Mouse (Mus musculus) kidney, adult 18-20 months (tissue): ENCODE data around the gene Gpx3.
"Not testable (repeated sequence)": the region's sequence is repeated elsewhere in the genome, so short reads cannot be mapped to it uniquely, and the experiment has no call there.

Experiments used
- DNase-seq: peaks from one replicate; pipeline ENCODE4 v3.0.0; 2021

Gene Gpx3

DNA sequence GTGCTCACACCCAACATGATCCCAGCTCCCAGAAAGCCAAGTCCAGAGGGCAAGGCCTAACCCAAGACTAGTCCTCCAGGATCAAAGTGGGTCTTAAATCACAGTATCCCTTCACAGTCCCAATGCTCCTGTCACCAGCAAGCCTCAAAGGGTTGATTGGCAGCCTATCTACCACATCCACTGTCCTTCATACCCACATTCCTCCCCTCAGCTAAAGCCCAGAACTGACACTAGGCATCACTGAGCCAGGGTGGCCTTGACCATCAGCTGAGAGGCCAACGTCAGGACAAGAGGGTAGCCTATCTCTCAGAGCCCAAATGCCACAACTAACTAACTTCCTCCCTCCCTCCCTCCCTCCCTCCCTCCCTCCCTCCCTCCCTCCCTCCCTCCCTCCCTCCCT, 47.5 kb downstream of the Gpx3 start:
- no peak for DNase-seq

DNA sequence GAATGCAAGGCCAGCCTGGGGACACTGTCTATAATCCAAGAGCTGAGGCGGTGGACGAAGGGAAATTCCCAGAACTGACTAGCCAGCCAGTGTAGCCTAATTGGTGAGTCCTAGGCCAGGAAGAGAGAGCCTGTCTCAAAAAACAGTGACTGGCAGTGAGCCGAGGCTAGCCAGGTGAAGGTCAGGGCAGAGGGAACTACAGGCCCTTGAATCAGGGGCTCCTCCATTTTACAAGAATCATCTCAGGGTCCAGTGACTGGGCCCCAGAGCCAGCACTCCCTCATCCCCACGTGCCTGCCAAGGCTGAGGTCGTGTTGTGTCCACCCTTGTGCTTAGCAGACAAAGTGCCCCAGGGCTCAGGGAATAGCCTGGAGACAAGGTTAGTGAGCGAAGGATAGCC, 48.4 kb downstream of the Gpx3 start:
- DNase-seq: no peak

DNA sequence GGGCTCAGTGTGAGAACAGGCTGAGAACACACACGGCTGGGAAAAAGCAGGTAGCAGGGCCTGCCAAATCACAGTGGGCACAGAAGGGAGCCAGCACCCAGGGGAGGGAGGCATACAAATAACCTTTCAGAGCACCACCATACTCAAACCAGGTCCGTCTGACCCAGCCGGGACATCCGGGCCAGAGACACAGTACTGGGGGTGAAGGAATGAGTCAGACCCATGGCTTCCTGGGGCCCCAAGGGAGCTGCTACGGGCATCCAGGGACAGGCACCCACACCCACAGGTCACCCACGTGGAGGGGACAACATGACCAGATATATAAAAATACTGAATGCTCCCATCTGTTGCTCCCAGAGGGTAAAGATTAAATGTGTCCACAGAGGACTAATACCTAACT, 50.4 kb downstream of the Gpx3 start:
- DNase-seq: no peak

DNA sequence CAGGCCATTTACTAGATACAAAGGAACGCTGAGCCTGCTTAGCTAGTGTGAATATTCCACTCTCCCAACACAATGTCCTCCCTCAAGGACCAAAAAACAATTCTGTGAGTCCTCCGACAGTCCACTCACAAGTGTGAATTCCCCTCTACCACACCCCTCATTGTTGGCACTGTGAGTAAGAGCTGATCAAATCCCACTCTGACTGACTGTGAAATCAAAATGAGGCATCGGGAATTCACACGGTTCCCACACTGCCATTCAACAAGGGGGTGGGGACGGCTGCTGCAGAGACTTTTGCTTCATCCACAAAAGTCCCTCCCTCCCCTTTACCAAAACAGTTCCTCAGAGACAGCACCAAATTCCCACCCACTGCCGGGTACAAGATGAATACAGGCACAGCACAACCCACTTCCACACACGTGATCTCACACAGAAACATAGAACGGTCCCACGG, 51.8 kb downstream of the Gpx3 start:
- DNase-seq: no peak

DNA sequence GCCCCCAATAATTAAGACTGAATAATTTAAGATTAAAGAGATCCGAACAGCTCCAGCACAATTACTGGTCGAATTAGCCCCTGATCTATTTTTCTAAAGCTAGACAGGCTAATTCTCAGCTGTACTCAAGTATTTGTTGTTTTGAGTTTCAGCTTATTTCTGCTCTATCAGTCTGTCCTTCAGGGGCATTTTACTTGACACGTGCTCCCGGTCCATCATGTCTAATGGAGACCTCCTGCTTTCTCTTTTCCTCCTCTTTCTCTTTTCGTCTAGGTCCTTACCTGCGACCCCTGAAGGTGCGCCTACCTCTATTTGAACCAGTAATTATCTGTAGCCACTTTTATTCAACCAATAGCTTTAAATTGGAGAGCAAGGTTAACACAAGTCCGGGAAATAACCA, 52.5 kb downstream of the Gpx3 start:
- no peak for DNase-seq

DNA sequence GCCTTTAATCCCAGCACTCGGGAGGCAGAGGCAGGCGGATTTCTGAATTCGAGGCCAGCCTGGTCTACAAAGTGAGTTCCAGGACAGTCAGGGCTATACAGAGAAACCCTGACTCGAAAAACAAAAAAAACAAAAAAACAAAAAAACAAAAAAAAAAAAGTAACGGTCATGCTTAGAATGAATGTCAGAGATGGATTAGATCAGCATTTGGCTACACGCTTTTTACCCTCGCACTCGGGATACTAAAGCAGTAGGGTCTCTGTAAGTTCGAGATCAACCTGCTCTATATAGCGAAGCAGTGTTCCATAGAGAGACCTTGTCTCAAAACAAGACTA, 53.1 kb downstream of the Gpx3 start:
- DNase-seq: not testable (repeated sequence)

DNA sequence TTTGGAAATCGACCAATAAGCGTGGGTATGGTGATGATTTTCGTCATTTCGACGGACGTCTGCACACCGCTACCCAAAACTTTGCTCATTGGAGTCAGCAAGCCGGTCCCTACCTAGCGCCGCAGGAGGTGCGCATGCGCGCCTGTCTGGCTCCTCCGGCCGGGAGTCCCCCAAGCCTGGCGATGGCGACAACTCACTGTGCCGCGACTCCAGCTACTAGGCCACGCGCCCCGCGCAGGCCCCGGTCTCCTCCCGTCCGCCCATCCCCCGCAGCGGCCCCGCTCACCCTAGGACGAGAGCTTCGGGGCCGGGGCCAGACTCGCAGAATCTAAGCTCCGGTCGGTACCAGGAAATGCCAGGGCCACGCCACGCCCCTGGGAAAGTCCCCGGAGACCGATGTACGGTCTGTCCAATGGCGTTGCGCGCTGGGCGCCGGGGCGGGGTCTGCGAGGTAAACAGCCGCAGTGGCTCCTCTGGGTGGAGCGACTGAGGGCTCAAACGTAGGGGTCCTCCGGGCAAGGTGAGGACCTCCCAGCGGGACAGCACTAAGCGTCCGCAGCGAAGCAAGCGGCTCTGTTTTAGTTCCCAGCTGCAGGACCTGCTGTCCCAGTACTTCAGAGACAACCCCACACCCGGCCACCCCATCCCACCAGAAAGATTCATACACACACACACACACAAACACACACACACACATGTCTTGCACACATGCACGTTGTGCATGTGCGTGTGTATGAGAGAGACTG, 53.7 kb downstream of the Gpx3 start:
- peak; percentile 100 for DNase-seq

DNA sequence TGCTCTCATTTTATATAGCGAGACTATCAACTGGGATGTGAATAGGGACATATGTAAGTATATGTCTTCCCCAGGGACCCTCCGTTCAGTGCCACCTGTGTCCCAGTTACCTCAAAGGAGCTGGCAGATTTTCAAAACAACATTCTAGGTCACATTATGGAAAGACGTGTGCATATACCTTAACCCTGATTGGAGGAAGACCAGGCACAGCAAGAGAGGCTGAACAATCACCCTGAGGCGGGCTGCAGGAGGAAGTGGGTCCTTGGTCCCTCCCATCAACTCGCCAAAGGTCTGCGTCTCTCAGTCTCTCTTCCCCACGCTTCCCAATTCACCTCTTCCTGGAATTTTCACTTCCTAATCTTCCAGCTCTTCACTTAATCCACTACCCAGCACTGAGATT, 54.7 kb downstream of the Gpx3 start:
- no peak for DNase-seq

DNA sequence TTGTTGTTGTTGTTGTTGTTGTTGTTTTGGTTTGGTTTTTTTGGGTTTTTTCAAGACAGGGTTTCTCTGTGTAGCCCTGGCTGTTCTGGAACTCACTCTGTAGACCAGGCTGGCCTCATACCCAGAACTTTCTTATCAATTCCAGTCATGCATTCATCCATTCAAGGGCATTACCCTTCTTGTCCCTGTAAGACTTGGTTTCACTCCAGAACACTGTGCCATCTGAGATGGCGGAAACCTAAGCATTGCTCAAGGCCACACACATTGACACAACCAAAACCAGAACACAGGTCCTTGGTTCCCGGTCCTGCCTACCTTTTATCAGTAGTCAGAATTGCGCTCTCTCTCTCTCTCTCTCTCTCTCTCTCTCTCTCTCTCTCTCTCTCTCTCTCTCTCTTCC, 55.5 kb downstream of the Gpx3 start:
- DNase-seq: not testable (repeated sequence)

DNA sequence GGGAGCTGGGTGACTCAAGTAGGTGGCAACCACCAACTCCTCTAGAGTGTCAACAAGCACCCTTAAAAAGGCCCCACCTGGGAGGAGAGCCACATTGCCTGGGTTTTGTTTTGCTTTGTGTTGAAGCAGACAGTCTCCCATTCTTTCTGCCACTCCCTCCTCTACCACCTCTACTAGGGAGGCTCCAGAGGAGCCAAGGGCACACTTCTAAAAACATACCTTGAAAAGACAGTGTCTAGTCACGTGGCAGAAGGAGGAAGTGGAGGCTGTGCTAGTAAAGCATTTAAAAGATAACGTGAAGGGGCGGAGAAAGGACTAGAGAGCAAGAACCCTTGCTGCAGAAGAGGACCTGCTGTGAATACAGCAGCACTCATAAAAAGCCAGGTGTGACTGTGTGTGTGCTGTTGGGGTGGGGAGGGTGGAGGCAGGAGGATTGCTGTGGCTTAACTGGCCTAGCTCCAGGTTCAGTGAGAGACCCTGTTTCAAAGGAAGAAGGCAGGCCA, 56.4 kb downstream of the Gpx3 start:
- DNase-seq: no peak
